Mouse (Mus musculus) midbrain, embryonic 10.5 days (tissue): ENCODE data around the gene B230104I21Rik. TPM values are rescaled to one million over a fixed set of nuclear protein-coding genes. Genes with fewer than 3 reads are reported as not detected.
A peak's percentile ranks its signal among the peaks of the same experiment; 100 is the strongest.

Experiments used
- DNase-seq: peaks from one replicate; pipeline ENCODE4 v3.0.0-alpha.2; 2017; ENCODE audit warnings: low spot score
- H3K27ac ChIP-seq: fragments of 300-500 bp; sonication (generic); replicated peaks from 2 replicates; pipeline ENCODE4 v1.5.1; 2016; ENCODE audit warnings: mild to moderate bottlenecking
- H3K27me3 ChIP-seq: fragments of 300-500 bp; sonication (generic); 2 replicates; pipeline ENCODE4 v1.6.1; 2016; ENCODE audit warnings: low read depth, mild to moderate bottlenecking; ENCODE audit not compliant: poor library complexity, severe bottlenecking
- H3K36me3 ChIP-seq: fragments of 300-500 bp; sonication (generic); 2 replicates; pipeline ENCODE4 v1.6.1; 2016; ENCODE audit warnings: mild to moderate bottlenecking, moderate library complexity
- H3K4me1 ChIP-seq: fragments of 300-500 bp; sonication (generic); 2 replicates; pipeline ENCODE4 v1.6.1; 2016
- H3K4me3 ChIP-seq: fragments of 300-500 bp; sonication (generic); 2 replicates; pipeline ENCODE4 v1.5.1; 2016; ENCODE audit warnings: mild to moderate bottlenecking, moderate library complexity
- H3K9me3 ChIP-seq: fragments of 300-500 bp; sonication (generic); replicated peaks from 2 replicates; pipeline ENCODE4 v1.6.1; 2016; ENCODE audit warnings: mild to moderate bottlenecking
- WGBS: fragments of 180-500 bp; shearing (Covaris S2); methylation state at CpG from one replicate; pipeline ENCODE4 v1.1.7; 2016; 5-methylcytosine and 5-hydroxymethylcytosine counted together
- polyA plus RNA-seq: library from polyadenylated mRNA; unstranded; fragments of >200 nt; fragmentation: Nextera tagmentation; extraction: Ambion mirVana; gene quantifications from 2 replicates; pipeline ENCODE4 v1.2.1, GENCODE M21; 2016

Gene B230104I21Rik
- polyA plus RNA-seq, 1 experiment from 2014 or later: not detected

DNA sequence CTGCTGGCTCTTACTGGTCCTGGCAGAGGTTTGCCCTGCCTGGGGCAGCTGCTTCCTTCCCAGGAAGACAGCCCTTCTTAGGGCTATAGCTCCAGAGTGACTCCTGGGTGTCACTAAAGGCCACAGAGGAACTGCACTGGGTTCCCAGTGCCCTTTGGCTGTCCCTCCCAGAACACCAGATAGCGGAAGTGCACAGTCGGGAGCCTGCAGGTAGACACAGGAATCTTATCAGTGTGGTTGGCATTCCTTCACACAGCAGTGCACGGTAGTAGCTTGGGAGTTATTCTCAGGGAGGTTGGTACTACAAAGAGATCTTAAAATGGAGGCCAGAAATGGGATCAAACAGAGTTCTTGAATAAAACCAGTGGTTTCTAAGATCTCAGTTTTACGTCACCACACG is 22.4 kb downstream of the B230104I21Rik start:
- H3K27me3 ChIP-seq: peaks cover 50% of the 10 kb centered on the region
- H3K27ac ChIP-seq: peak overlapping the region; percentile 42
- 81% methylated on average over 5 of the region's 5 CpGs for WGBS
- H3K9me3 ChIP-seq: no peaks in the 10 kb centered on the region
- DNase-seq: no peak
- no peak overlapping the region for H3K4me3 ChIP-seq
- H3K36me3 ChIP-seq: peaks cover 3% of the 10 kb centered on the region; the same call in 1 of the 2 replicates
- H3K4me1 ChIP-seq: peaks cover 20% of the 10 kb centered on the region

DNA sequence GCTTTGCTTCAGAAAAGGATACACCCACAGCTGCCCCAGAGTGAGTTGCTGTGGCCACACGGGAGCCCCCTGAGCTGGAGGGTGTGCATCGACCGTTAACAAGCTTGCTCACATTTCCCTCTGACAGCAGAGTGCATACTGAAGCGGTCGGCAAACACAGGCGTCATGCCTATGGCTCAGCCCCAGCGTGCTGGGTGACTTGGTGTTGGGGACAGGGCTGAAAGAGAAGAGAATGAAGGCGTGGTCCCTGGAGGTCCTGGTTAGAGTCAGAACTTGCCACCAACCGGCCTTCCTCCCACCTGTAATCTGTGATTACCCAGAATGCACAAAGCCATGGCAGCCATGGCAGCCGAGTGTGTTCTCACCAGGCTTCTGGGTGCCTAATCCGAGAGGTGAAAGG is 22.9 kb downstream of the B230104I21Rik start:
- H3K36me3 ChIP-seq: peaks cover 3% of the 10 kb centered on the region; the same call in 1 of the 2 replicates
- no peak overlapping the region for H3K4me3 ChIP-seq
- H3K4me1 ChIP-seq: peaks cover 20% of the 10 kb centered on the region
- H3K9me3 ChIP-seq: no peaks in the 10 kb centered on the region
- H3K27me3 ChIP-seq: peaks cover 50% of the 10 kb centered on the region
- 61% methylated on average over 11 of the region's 11 CpGs for WGBS
- DNase-seq: no peak
- H3K27ac ChIP-seq: peak overlapping the region; percentile 42; the same call in 1 of the 2 replicates

- WGBS: 85% methylated on average over 9 of the region's 9 CpGs
- H3K36me3 ChIP-seq: no peaks in the 10 kb centered on the region; the same call in 1 of the 2 replicates
Observed at GRCm38 (mm10) chr4:154359762-154360300, 23.9 kb downstream of the B230104I21Rik start.

DNA sequence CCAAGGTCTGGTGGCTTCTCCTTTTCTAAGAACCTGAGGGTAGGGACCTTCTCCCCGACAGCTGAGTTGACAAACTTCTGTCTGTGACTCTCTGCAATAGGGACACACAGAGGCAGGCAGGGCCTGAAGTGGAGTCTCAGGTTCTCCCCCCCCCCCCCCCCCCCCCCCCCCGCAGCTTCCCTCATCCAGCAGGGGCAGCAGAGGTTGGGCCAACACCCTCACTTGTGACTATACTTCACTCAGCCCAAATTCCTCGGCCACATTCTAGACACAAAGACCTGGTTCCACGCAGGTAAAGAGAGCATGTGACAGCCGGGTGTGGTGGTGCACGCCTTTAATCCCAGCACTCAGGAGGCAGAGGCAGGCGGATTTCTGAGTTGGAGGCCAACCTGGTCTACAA is 24.5 kb downstream of the B230104I21Rik start:
- H3K27me3 ChIP-seq: peaks cover 62% of the 10 kb centered on the region
- DNase-seq: no peak

More at GRCm38 (mm10) chr4:154359762-154360300, 23.9 kb downstream of the B230104I21Rik start:
- no peaks in the 10 kb centered on the region for H3K9me3 ChIP-seq
- H3K4me1 ChIP-seq: peaks cover 21% of the 10 kb centered on the region
- peaks cover 55% of the 10 kb centered on the region for H3K27me3 ChIP-seq
- H3K27ac ChIP-seq: 0 out of 2 replicates have a peak overlapping the region, but pooled peaks have one; percentile 42
- DNase-seq: no peak
- no peak overlapping the region for H3K4me3 ChIP-seq

DNA sequence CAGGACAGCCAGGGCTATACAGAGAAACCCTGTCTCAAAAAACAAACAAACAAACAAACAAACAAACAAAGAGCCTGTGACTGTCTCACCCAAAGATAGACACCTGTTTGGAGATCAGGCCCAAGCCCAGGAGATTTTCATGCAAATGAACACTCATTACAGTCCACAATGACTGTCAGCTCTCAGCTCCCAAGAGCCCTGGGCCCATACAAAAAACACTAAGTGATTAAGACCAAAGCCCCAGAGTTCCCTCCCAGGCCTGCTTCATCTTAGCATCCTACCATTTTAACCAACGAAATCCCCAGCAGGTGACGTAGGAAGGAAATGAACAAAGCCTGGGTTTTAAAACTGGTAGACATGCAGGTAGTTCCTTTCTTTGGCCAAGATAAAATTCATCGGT is 24.9 kb downstream of the B230104I21Rik start:
- no peak overlapping the region for H3K4me3 ChIP-seq
- WGBS: 83% methylated on average over 3 of the region's 3 CpGs

More for the DNA sequence above, 24.5 kb downstream of the B230104I21Rik start:
- Histone ChIP-seq H3K27ac (no peak overlapping the region), H3K36me3 (no peaks in the 10 kb centered on the region), H3K4me3 (no peak overlapping the region), H3K9me3 (no peaks in the 10 kb centered on the region), H3K4me1 (peaks cover 28% of the 10 kb centered on the region)
- 89% methylated on average over 6 of the region's 7 CpGs for WGBS

DNA sequence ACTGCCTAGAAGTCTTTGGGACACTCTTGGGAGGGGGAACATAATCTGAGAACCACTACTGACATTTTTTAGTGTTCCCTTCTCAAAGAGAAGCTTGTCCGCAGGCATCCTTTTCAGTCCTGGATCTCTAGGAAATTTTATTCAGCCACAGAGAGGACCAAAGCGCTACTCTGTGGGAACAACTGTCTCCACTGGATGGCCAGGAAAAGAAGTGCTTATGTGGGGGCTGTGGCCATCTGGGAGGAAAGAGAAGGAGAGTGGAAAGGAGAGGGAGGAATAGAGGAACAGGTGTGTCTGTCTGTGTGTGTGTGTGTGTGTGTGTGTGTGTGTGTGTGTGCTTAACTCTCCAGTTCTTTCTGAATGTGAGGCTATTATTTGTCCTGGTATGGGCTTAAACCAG is 28.8 kb downstream of the B230104I21Rik start:
- Histone ChIP-seq H3K4me1 (peaks cover 33% of the 10 kb centered on the region), H3K27ac (peak overlapping the region; percentile 13; the same call in 1 of the 2 replicates), H3K36me3 (no peaks in the 10 kb centered on the region), H3K4me3 (no peak overlapping the region), H3K9me3 (no peaks in the 10 kb centered on the region), H3K27me3 (peaks cover 66% of the 10 kb centered on the region)
- no peak for DNase-seq
- WGBS: 93% methylated on average over 2 of the region's 2 CpGs

More for the DNA sequence above, 24.9 kb downstream of the B230104I21Rik start:
- H3K27me3 ChIP-seq: peaks cover 63% of the 10 kb centered on the region
- DNase-seq: no peak
- no peak overlapping the region for H3K27ac ChIP-seq
- H3K36me3 ChIP-seq: no peaks in the 10 kb centered on the region
- H3K4me1 ChIP-seq: peaks cover 32% of the 10 kb centered on the region
- no peaks in the 10 kb centered on the region for H3K9me3 ChIP-seq

DNA sequence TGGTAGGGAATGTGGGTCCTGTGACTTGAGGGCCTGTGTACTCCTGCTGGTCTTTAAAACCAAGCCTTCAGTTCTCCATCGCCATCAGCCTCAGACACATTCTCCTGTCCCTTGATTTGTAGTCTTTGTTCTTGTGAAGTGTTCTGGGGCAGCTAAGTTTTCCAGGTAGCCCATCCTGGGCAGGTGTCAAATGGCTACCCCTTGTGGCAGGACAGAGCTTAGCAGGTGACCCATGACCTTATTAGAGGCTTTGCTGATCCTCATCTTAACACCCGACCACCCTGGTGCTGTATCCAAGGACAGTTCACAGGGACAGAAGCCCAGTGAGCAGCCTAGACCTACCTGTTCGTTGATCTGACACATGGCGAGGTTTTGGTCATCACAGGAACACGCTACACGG is 30.9 kb downstream of the B230104I21Rik start:
- 81% methylated on average over 6 of the region's 6 CpGs for WGBS
- Histone ChIP-seq H3K4me1 (peaks cover 40% of the 10 kb centered on the region), H3K36me3 (no peaks in the 10 kb centered on the region), H3K27ac (peak overlapping the region; percentile 71; the same call in 1 of the 2 replicates), H3K9me3 (no peaks in the 10 kb centered on the region), H3K4me3 (no peak overlapping the region), H3K27me3 (peaks cover 60% of the 10 kb centered on the region)
- DNase-seq: no peak

GRCm38 (mm10) chr4:154369089-154369488 is 33.2 kb downstream of the B230104I21Rik start:
- DNase-seq: no peak
- Histone ChIP-seq H3K27ac (0 out of 2 replicates have a peak overlapping the region, but pooled peaks have one; percentile 13), H3K4me1 (peaks cover 40% of the 10 kb centered on the region), H3K9me3 (no peaks in the 10 kb centered on the region), H3K36me3 (no peaks in the 10 kb centered on the region), H3K27me3 (peaks cover 51% of the 10 kb centered on the region), H3K4me3 (no peak overlapping the region)
- 82% methylated on average over 5 of the region's 5 CpGs for WGBS

GRCm38 (mm10) chr4:154370841-154371240 is 34.9 kb downstream of the B230104I21Rik start:
- no peak overlapping the region for H3K4me3 ChIP-seq
- 86% methylated on average over 8 of the region's 8 CpGs for WGBS

DNA sequence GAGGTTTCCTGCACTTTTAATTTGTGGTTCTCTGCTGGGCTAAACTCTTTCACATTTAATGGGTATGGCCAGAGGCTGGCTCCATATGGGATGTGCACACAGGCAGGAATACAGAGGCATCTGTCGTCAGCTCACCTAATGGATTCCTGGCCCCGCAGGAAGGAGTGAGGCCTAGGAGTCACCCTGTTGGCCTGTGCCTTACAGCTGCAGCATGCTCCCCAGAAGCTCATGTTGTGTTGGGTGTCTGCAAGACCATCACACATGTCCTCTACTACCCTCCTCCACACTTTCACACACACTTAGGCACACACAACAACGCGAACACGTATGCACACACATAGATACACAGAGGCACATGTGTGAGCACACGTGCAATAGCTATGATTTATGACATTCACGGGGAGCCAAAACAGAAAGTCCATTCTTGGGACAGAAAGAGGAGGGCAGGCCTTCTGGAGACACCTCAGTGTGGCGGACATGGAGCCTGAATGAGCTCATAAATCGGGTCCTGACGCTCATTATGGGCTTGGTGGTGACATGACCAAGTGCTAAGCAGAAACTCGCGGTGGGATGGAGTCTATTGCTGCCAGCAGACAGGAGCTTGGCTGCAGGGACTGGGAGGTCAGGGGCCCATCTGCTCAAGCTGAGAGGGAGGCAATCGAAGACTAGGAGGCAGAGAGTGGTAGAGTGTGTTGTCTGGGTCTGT is 35.8 kb downstream of the B230104I21Rik start:
- H3K36me3 ChIP-seq: no peaks in the 10 kb centered on the region
- no peak overlapping the region for H3K4me3 ChIP-seq
- 85% methylated on average over 13 of the region's 13 CpGs for WGBS
- H3K27ac ChIP-seq: no peak overlapping the region; the same call in 1 of the 2 replicates
- no peak for DNase-seq
- H3K9me3 ChIP-seq: no peaks in the 10 kb centered on the region
- H3K27me3 ChIP-seq: peaks cover 42% of the 10 kb centered on the region
- peaks cover 20% of the 10 kb centered on the region for H3K4me1 ChIP-seq

More at GRCm38 (mm10) chr4:154370841-154371240, 34.9 kb downstream of the B230104I21Rik start:
- DNase-seq: no peak
- H3K9me3 ChIP-seq: no peaks in the 10 kb centered on the region
- H3K27me3 ChIP-seq: peaks cover 43% of the 10 kb centered on the region
- H3K27ac ChIP-seq: peak overlapping the region; percentile 49; the same call in 1 of the 2 replicates
- H3K36me3 ChIP-seq: no peaks in the 10 kb centered on the region
- peaks cover 29% of the 10 kb centered on the region for H3K4me1 ChIP-seq

- Histone ChIP-seq H3K4me1 (peaks cover 7% of the 10 kb centered on the region; the same call in 1 of the 2 replicates), H3K9me3 (no peaks in the 10 kb centered on the region), H3K27ac (no peak overlapping the region; the same call in 1 of the 2 replicates), H3K4me3 (no peak overlapping the region), H3K36me3 (no peaks in the 10 kb centered on the region), H3K27me3 (peaks cover 12% of the 10 kb centered on the region)
- 88% methylated on average over 10 of the region's 10 CpGs for whole genome bisulfite sequencing
- no peak for DNase-seq
Observed at GRCm38 (mm10) chr4:154375939-154376625, 40.2 kb downstream of the B230104I21Rik start.

GRCm38 (mm10) chr4:154378876-154379275 is 42.9 kb downstream of the B230104I21Rik start:
- WGBS: 97% methylated on average over 2 of the region's 2 CpGs
- no peaks in the 10 kb centered on the region for H3K9me3 ChIP-seq
- DNase-seq: no peak
- H3K4me1 ChIP-seq: no peaks in the 10 kb centered on the region
- no peak overlapping the region for H3K27ac ChIP-seq
- no peak overlapping the region for H3K4me3 ChIP-seq
- no peaks in the 10 kb centered on the region for H3K36me3 ChIP-seq
- peaks cover 12% of the 10 kb centered on the region for H3K27me3 ChIP-seq
